Mouse (Mus musculus): ENCODE data around the gene Nadk.
"Not testable (repeated sequence)": the region's sequence is repeated elsewhere in the genome, so short reads cannot be mapped to it uniquely, and the experiment has no call there.

Nadk gene

DNA sequence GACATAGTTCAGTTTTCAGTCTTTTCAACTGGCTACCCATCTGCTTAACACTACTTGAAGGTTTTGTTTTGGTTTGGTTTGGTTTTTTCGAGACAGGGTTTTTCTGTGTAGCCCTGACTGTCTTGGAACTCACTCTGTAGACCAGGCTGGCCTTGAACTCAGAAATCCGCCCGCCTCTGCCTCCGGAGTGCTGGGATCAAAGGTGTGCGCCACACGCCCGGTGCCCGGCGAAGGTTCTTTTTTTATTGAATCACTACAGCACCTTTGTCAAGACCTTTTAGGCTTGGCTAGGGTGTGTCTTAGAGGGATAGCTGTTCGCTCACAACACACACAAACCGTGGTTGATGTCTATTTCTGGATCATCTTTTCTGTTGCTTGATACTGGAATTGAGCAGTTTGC is 8.1 kb downstream of the Nadk start:
- not testable (repeated sequence) for DNase-seq (ENCODE audit: low spot score)

DNA sequence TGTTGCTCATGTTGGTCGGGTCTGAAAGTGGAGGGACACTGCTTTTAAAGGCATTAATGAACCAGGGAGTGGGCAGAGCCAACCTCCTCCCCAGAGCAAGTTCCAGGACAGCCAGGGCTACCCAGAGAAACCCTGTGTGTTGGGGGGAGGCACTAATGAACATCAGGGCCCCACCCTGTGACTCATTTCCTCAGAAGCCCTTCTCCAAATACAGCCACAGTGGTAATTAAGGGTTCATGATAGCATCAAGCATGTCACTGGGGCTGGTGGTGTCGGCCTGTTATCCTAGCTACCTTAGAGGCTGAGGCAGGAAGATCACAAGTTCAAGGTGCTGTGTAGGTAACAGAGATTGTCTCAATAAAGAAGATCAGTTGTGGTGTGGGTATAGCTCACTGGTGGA is 9.3 kb downstream of the Nadk start:
- no peak for DNase-seq (ENCODE audit: low spot score)

DNA sequence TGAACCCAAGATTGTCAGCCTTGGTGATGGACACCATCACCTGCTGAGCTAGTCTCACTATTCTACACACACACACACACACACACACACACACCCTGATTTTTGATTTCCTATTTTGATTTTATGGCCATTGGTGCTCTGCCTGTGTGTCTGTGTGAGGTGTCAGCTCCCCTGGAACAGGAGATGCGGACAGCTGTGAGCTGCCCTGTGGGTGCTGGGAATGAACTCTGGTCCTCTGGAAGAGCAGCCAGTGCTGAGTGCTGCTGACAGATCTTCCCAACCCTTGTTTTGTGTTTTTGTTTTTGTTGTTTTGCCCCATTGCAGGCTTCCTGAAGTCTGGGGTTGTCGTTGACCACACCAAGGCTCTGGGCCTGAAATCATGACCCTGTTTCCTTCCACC is 11.0 kb downstream of the Nadk start:
- no peak for DNase-seq (ENCODE audit: low spot score)

DNA sequence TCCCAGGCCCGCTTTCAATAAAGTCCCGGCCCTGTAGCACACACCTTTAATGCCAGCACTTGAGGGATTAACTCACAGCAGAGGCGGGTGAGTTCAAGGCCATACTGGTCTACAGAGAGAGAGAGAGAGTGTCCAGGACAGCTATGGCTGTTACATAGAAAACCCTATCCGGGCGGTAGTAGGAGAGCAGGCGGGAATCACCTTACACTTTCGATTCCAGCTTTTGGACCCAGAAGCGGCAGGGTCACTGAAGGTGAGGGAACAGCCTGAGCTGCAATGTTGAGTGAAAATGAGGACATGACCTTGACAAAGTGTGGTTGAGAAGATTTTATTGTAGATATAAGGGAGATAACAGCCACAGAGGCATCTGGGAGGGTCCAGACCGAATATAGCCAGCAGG is 11.7 kb downstream of the Nadk start:
- DNase-seq (ENCODE audit: low spot score): no peak

DNA sequence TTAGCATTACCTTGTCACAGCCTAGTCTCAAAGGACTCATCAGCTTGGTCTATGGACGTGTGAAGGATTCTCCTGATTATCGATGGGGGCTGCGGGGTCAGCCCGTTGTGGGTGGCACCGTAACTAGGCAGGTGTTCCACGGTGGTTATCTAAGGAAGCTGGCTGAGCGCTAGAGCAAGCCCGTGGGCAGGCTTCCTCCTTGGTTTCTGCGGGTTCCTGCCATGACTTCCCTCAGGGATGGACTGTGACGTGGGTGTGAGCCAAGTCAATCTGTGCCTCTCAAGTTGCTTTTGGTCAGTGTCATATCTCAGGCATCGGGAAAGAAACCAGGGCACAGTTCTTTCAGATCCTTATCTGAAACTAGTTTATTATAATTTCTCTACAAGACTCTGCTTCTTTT is 12.8 kb downstream of the Nadk start:
- DNase-seq (ENCODE audit: low spot score): no peak

DNA sequence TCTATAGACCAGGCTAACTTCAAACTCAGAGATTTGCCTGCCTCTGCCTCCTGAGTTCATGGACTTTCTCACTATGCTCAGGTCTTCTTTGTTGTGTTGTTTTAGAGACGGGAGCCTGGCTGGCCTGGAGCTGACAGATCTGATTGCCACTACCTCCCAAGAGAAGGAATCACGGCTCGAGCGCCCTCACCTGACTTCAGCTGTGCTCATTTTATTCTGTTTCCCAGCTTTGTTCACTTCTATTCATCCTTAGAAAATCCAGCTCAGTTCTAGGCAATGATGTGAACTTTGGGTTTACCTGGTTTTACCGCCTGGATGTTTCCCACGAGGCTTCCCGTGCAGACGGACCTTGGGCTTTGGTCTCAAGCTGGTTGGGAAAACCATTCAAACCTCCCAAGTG is 13.3 kb downstream of the Nadk start:
- DNase-seq (ENCODE audit: low spot score): no peak

DNA sequence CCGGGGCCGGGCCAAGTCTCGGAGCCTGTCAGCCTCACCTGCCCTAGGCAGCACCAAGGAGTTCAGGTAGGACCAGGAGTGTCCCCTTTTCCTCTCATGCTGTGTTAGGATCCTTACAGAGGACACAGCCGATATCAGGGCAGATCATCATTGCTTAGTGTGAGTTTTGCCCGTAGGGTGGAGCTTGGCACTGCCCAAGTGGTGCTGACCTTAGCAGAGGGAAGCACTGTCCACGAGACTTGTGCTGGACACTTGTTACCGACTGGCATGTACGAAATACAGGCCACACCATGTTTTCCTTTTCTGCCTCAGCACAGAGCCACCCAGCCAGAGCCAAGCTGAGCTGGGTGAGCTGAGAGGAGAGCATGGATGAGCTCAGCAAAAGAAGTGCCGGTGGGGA is 15.0 kb downstream of the Nadk start:
- DNase-seq (ENCODE audit: low spot score): no peak

DNA sequence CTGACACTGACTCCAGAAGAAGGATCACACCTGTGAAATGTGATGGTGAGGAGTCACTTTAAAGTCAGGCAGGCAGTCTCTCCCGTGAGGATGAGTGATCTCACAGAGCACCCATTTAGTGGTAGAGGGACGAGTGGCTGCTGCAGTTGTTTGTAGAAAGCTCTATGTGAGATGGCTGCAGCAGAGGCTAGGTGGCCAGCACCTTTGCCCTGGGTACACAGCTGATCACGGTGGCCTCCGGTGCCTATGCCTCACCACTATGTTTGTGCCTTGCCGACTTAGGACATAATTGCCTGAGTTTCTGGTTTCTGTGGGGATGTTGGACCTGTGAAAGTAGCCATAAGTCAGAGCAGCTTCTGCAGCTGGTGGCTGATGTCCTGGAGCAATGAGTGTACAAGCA is 15.6 kb downstream of the Nadk start:
- no peak for DNase-seq (ENCODE audit: low spot score)

DNA sequence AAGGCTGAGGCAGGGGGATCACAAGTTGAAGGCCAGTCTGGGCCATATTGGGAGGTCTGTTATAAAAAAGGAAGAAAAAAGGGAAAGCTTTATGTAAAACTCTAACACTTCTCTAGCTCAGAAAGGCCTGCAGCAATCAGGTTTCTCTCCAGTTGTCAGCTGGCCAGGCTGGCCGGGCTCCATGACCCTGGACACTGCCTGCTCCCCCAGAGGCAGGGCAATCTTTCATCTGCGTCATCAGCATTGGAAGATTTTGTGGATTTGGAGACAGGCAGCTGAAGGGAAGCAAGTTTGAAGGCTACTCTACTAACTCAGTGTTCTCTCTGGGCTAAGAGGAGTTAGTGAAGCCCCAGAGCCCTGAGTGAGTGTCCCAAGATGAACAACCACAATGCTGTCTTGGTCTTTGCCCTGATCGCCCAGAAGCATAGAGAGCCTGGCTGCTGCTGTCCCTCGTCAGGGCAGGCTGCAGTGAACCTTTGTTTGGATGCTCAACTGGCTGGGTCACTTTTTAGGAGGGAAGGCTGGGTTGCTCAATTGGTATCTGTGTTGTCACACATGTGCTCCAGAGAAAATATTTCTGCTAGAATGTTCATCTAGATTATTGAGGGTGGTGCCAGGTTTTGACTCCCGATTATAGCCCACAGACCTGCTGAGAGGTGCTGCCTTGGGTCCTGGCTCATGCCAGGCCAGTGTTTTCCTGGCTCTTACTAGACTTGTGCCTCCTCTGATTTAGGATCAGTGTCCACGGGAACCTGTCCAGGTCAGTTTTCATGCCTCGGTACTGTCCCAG is 16.4 kb downstream of the Nadk start:
- DNase-seq (ENCODE audit: low spot score): no peak

DNA sequence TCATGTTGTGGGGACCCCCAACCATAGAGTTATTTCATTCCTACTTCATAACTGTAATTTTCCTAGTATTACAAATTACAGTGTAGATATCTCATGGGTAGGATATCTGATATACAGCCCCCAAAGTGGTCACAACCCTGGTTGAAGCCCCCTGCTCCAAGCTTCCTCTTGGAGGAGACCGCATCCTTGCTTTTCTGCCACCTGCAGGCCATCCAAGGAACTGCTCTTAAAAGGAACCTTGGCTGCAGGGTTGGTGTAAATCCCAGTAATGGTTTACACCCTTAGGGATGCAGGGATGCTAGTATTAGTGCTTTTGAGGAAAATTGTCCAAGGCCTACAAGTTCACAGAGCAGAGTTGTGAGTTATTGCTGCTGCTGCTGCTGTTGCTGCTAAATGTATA is 18.2 kb downstream of the Nadk start:
- DNase-seq (ENCODE audit: low spot score): peak; percentile 21

DNA sequence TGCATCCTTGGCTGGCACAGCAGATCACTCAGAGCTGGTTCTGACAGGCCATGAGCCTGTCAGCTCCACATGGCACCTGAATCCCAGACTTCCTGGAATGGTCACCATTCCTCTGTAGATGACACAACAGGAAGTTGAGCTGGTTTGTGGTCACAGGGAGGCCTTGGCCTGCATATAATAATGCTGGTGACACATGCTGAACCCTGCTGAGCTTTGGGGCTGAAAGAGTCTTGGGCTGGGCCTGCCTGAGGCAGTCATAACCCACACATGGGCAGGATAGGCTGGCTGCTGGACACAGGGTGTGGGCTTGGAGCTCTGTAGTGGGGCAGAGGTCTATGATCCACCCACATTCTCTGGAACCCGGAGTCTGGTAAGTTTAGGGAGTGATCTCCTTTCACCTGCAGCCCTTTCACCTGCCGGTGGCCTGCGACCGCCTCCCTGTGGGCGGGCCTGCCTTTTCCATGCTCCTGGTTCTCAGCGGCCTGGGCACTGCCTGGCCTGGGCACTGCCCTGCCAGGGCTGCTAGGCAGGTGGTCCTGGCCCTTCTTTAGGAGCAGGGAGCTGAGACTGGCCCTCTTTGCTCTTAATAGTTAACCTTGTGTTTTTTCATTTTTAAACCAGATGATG is 20.2 kb downstream of the Nadk start:
- no peak for DNase-seq (ENCODE audit: low spot score)

DNA sequence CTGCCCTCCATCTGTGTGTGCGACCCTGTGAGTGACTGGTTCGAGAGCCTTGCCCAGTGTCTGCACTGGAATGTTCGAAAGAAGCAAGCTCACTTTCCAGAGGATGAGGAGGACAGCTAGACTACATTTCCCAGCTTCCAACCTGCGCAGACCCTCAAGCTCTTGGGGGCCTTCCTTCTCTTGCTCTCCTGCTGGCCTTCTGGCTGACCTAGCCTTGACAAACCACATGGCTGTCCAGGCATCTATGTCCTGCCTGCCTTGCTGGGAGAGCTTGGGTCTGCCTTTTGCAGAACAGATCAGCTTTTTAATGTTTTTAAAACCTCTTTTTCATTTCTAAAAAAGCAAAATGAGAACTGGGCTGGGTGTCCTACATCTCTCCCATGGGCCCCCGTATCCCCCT is 27.2 kb downstream of the Nadk start:
- no peak for DNase-seq (ENCODE audit: low spot score)

DNA sequence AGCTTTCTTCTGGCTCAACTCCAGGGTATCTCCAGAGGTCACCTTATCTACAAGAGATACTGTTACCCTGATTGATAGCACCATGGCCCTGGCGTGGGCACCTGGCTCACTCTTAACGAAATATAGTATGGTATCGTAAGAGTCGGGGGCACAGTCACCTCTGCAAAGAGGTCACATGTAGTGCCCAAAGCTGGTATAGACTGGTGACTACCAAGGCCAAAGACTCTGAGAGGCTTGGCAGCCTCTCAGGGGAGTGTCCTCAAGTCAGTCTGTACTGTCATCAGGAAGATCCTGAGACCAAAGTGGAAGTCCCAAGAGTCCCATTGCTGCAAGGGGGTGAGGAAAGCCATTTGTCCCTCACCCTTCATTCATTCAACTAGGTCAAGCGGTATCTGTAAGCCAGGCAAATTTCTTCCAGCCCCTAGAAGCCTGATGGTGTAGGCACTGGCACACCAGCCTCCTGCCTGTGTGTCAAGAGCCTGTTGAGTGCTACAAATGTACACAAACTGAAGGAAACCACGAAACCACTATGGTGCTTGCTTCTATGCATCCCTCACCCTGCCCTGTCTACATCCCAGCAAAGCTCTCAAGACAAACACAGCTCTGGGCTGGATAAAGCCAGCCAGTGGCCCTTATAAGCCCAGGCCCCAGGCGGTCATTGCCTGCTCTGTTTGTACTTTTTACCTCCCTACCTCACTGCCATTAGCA is 29.0 kb downstream of the Nadk start:
- DNase-seq (ENCODE audit: low spot score): no peak

DNA sequence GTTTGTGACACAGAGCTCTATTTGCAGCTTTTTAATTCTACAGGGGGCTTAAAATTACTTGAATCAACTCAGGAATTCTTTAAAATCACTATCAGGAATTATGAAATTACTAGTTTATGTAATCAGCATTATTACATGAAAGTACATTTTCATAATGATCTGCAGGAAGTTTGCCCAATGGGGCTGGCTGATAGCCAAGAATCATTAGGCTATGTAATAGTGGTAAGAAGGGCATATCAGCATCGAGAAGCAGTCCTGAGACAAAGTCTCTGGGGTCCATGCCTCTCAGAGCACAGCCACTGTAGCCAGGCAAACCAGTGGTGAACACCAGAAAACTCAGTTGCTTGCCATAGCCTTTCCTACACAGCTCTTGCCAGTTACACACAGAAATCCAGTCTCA is 31.6 kb downstream of the Nadk start:
- DNase-seq (ENCODE audit: low spot score): no peak

DNA sequence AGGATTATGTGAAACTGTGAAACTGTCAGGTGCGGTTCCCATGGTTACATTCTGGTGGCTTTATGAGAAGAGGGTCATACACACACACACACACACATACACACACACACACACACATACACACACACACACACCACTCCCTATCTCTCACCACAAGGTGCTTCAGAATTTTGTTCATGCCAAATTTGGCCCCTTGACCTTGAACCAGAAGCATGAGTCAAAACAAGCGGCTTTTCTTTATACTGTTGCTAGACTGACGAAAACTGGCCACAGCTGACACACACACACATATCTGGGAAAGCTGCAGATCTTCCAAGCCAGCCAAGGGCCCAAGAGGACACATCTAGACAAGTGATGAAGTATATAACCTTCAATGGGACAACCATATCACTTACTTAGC is 33.6 kb downstream of the Nadk start:
- no peak for DNase-seq (ENCODE audit: low spot score)

DNA sequence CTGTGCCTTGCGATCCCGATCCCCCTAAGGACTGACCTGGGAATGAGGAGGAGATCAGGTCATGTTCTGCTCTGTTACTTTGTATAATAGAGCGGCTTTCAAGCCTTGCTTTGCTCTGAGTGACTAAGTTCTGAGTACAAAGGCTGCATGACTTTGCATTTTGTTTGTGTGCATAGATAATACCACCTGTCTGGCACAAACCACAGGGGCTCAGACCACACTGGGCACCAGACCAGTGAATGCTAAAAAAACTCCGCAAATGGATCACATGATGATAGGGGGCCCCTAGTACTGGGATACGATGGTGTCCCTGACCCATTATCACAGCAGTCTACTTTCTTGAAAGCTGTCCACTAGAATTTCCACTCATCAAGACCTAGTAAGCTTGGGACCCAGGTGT is 34.4 kb downstream of the Nadk start:
- DNase-seq (ENCODE audit: low spot score): no peak

DNA sequence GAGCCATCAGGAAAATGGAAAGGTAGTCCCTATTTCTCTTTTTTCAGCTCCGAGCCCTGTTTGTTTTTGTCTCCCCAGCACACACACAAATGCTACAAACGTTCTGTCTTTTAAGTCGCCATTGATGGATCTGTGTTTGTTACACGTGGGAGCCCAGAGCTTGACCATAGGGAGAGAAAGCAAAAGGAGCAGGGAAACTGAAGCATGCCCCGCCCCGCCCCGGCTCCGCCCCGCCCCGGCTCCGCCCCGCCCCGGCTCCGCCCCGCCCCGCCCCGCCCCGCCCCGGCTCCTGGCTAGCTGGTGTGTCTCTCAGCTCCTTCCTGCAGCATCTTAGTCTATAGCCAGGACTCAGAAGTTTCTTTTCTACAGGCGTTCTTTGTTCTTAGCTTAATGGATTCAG is 36.4 kb downstream of the Nadk start:
- no peak for DNase-seq (ENCODE audit: low spot score)

DNA sequence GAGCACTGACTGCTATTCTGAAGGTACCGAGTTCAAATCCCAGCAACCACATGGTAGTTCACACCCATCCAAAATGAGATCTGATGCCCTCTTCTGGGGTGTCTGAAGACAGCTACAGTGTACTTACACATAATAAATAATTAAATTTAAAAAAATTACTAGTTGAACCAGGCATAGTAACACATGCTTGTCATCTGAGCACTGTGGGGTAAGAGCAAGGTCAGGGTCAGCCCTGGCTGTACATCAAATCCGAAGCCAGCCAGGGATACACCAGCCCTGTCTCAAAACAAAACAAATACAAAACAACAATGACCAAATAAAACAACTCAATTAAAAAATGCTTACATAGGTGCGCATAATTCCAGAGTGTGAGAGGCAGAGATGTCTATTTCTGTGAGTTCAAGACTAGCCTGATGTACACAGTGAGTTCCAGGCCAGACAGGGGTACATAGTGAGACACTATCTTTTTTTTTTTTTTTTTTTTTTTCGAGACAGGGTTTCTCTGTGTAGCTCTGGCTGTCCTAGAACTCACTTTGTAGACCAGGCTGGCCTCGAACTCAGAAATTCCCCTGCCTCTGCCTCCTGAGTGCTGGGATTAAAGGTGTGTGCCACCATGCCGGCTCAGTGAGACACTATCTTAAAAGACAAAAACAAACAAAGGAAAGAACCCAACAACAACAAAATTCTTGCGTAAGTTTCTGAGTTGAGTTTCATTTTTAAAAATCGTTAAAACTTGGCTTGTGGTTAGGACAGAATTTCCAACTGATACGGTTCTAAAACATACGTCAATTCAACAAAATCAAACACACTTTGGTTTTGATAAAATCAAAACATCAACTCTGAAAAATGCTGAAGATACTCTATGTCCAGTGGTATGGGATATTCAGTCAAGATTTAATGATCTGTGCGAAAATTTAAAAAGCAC is 38.0 kb downstream of the Nadk start:
- peak; percentile 14 for DNase-seq (ENCODE audit: low spot score)

DNA sequence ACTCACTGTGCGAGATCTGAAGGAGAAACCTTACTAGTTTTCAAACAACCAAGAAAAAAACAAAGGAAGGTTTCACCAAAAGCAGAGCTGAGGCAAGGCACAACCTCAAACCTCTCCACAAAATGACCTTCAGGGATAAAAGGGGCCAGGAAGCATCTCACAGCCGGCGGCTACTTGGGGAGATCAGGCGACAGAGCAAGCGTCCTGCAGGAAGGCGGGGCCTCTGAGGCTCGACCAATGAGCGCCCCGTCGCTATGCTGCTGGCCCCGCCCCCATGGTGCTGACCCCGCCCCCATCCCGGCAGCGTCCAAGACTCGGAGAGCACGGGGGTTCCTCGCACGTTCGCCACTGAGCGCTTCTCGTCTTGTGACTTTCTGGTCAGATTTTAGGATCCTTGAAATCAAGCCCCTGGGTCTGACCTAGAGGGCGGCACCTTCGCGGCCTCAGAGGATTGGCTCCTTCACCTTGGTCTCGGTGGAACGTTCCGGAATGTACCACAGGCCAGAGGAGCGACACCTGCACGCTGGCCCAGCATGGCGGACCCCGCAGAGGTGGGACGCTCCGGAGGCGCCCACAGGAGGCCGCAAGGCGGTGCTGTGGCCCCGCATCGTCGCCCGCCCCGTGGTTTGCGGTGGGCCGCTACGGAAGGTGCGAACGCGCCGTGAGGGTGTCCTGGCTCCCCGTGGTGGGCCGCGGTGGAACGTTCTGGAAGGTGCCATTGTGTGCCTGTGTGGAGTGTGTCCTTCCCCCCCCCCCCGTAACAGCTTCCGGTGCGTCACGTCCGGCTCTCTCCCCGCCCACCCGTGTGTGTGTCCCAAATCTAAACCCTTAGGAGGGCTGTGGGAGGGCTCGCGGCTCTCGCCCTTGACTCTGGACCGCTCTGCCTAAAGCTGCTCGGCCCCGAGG is 39.2 kb downstream of the Nadk start, which contains the start of gene Slc35e2:
Slc35e2 (plus strand) TSS at position 326 of the 906 bp plus-strand sequence.
- DNase-seq (ENCODE audit: low spot score): peak; percentile 89

DNA sequence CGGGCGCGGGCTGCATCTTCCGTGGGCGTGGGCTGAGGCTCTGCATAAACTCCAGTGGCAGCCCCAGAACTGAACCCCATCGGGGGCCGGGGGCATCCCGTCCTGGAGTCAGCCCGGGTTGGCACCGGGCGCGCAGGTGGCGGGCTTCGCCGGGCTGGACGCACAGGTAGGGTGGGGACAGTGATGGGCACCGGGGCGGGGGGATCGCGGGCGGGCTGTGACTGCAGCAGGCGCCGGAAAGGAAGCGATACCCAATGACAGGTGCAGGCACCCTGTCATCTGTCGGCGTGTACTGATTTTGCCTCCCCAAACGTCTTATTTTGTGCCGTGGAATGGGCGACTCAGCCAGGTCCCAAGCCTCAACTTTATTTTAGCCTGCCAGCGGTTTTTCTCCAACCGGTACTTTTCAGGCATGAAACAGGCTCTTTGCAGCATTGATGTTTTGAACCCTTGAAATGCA is 39.8 kb downstream of the Nadk start:
- DNase-seq (ENCODE audit: low spot score): peak; percentile 49

DNA sequence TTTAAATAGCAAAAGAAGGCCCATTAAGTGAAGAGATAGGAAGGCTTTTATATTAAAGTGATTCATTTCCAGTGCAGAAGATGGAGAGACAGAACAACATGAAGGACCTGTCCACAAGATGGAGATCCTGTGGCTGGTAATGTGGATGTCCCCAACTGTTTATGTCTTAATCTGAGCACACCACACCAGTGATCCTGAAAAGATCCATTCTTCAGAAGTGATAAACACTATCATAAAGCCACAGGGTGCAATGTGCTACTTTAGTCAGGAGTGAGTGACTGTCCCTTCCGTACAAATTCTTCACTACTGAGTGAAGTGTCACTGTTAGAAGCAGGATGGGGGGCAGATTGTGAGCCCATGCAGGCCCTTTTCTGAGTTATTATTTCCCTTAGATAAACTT is 40.6 kb downstream of the Nadk start:
- DNase-seq (ENCODE audit: low spot score): no peak

All from T-cell, adult 2 months (primary cell).